Mouse (Mus musculus) embryonic facial prominence, embryonic 14.5 days (tissue): ENCODE measurements around the gene Ndufb4. TPM values are rescaled to one million over a fixed set of nuclear protein-coding genes. Genes with fewer than 3 reads are reported as not detected.
A peak's percentile ranks its signal among the peaks of the same experiment; 100 is the strongest.

Experiments used
- ATAC-seq: fragments of 200-750 bp; cut with Nextera tagmentation; 2 replicates; pipeline ENCODE4 v1.8.0; 2017; ENCODE audit warnings: low read depth, moderate number of reproducible peaks, moderate TSS enrichment
- DNase-seq: peaks from one replicate; pipeline ENCODE4 v3.0.0-alpha.2; 2015; ENCODE audit warnings: low spot score
- H3K27ac ChIP-seq: fragments of 300-500 bp; sonication (generic); replicated peaks from 2 replicates; pipeline ENCODE4 v1.5.1; 2014; ENCODE audit warnings: low read depth, mild to moderate bottlenecking, low read length, moderate library complexity
- H3K27me3 ChIP-seq: fragments of 300-500 bp; sonication (generic); replicated peaks from 2 replicates; pipeline ENCODE4 v1.6.1; 2014; ENCODE audit warnings: low read length; ENCODE audit not compliant: control insufficient read depth, insufficient read depth
- H3K36me3 ChIP-seq: fragments of 300-500 bp; sonication (generic); 2 replicates; pipeline ENCODE4 v1.6.1; 2014; ENCODE audit warnings: low read length, mixed read lengths; ENCODE audit not compliant: control insufficient read depth, insufficient read depth
- H3K4me1 ChIP-seq: fragments of 300-500 bp; sonication (generic); 2 replicates; pipeline ENCODE4 v1.6.1; 2014; ENCODE audit warnings: antibody characterized with exemption, low read length; ENCODE audit not compliant: control insufficient read depth, insufficient read depth
- H3K4me2 ChIP-seq: fragments of 300-500 bp; sonication (generic); 2 replicates; pipeline ENCODE4 v1.6.1; 2014; ENCODE audit warnings: low read depth, mild to moderate bottlenecking, low read length, moderate library complexity, mixed read lengths
- H3K4me3 ChIP-seq: fragments of 300-500 bp; sonication (generic); 2 replicates; pipeline ENCODE4 v1.5.1; 2014; ENCODE audit warnings: low read depth, mild to moderate bottlenecking, low read length
- H3K9ac ChIP-seq: fragments of 300-500 bp; sonication (generic); 2 replicates; pipeline ENCODE4 v1.6.1; 2014; ENCODE audit warnings: low read depth, mild to moderate bottlenecking, low read length, moderate library complexity, mixed read lengths
- H3K9me3 ChIP-seq: fragments of 300-500 bp; sonication (generic); 2 replicates; pipeline ENCODE4 v1.6.1; 2016; ENCODE audit warnings: low read length; ENCODE audit not compliant: control insufficient read depth
- WGBS: fragments of 180-500 bp; shearing (Covaris S2); extraction: QIAGEN DNeasy Blood & Tissue Kit; methylation state at CpG from one replicate; pipeline ENCODE4 v1.1.7; 2014; 5-methylcytosine and 5-hydroxymethylcytosine counted together
- polyA plus RNA-seq: library from polyadenylated mRNA; unstranded; fragments of >200 nt; fragmentation: Nextera tagmentation; extraction: Ambion mirVana; gene quantifications from 2 replicates; pipeline ENCODE4 v1.2.1, GENCODE M21; 2014

Gene Ndufb4
- polyA plus RNA-seq, 1 experiment from 2014 or later, result 74.3 TPM

DNA sequence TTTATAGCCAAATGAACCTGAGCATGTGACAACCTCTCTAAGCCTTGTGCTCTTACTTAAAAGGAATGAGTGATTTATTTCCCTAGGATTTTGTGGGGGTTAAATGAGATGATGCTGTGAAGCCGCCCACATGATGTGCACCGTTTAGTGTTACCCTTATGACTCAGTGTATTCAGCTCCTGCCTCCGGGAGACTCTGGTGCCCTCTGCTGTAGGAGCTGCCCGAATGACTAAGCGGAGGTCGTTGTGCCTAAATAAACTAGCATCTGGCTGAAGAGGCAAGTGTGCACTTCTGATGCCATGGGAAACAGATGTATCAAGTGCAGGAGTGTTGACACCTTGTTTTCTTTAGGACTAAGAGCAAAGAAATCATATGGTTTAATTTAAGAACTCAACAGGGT lies 18.1 kb downstream of the Ndufb4 start:
- H3K36me3 ChIP-seq, result no peaks in the 10 kb centered on the region
- H3K4me2 ChIP-seq, result no peak overlapping the region
- ATAC-seq, result no peak
- no peaks in the 10 kb centered on the region for H3K9me3 ChIP-seq
- DNase-seq, result peak; percentile 29
- 51% methylated on average over 6 of the region's 6 CpGs for WGBS
- no peak overlapping the region for H3K27ac ChIP-seq
- no peaks in the 10 kb centered on the region for H3K4me1 ChIP-seq
- no peaks in the 10 kb centered on the region for H3K27me3 ChIP-seq
- H3K4me3 ChIP-seq, result no peak overlapping the region
- H3K9ac ChIP-seq, result no peak overlapping the region

DNA sequence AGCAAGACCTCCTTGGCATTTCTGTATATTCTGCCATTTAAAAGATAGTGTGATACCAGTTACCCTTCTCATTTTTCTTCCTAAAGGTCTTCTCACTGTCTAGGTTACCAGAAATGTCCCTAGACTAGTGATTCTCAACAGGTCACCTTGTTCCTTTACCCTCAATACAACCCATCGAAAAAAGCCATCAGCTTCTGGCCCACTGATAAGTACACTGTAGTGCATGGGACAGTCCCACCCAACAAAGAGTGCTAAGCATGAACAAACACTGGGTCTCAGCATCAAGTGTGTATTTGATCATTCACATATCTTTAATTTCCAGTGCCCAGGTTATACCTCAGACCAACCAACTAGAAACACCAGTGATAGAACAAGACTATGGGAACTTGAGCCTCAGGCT lies 19.2 kb downstream of the Ndufb4 start:
- H3K4me3 ChIP-seq, result no peak overlapping the region
- no peak for ATAC-seq
- no peak for DNase-seq
- WGBS, result 93% methylated on average over 1 of the region's 1 CpGs
- H3K27me3 ChIP-seq, result no peaks in the 10 kb centered on the region
- H3K9ac ChIP-seq, result no peak overlapping the region
- H3K9me3 ChIP-seq, result no peaks in the 10 kb centered on the region
- H3K36me3 ChIP-seq, result no peaks in the 10 kb centered on the region
- H3K27ac ChIP-seq, result no peak overlapping the region
- H3K4me1 ChIP-seq, result no peaks in the 10 kb centered on the region
- H3K4me2 ChIP-seq, result no peak overlapping the region

DNA sequence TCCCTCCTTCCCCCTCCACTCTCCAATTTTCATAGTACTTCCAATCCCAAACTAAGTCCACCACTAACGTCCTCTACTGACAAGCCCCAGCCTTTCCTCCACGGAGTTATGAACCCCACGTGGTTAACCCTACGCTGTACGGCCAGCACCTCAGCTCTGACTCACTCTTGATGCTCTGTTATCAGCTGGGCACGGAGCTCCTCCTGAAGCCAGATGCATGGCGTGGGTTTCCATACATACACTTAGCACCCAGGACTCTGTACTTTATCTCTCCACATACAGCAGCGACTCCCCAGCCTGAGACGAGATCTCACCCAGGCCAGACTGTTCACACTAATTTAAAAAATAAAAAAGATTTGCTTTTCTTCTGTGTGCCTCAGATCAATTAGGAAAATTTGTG lies 19.7 kb downstream of the Ndufb4 start:
- no peak for DNase-seq
- Histone ChIP-seq H3K9me3 (no peaks in the 10 kb centered on the region), H3K27ac (no peak overlapping the region), H3K36me3 (no peaks in the 10 kb centered on the region), H3K4me2 (no peak overlapping the region), H3K9ac (no peak overlapping the region), H3K4me3 (no peak overlapping the region), H3K4me1 (no peaks in the 10 kb centered on the region), H3K27me3 (no peaks in the 10 kb centered on the region)
- 70% methylated on average over 9 of the region's 9 CpGs for WGBS
- no peak for ATAC-seq

DNA sequence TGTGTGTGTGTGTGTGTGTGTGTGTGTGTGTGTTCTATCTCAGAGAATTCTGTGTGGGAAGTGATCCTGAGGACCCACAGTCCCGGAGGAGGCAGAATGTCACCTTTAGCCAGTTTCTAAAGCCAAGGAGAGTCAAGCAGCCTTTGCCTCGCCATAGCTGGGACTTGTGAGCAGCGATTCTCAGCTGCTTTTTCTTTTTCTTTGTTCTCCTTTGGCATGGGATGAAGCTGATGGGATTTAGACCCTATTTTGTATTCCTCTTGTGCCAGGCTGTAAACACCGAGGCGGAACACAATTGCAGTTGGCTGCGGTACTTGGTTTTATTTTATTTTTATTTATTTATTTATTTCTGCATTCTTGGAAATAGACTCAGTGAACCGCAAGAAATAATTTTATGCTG lies 25.2 kb downstream of the Ndufb4 start:
- no peaks in the 10 kb centered on the region for H3K4me1 ChIP-seq
- H3K9me3 ChIP-seq, result no peaks in the 10 kb centered on the region
- H3K27ac ChIP-seq, result no peak overlapping the region
- no peak overlapping the region for H3K4me3 ChIP-seq
- no peak overlapping the region for H3K9ac ChIP-seq
- WGBS, result 84% methylated on average over 7 of the region's 7 CpGs
- no peaks in the 10 kb centered on the region for H3K36me3 ChIP-seq
- no peak overlapping the region for H3K4me2 ChIP-seq
- no peaks in the 10 kb centered on the region for H3K27me3 ChIP-seq
- ATAC-seq (no peak), DNase-seq (no peak)

DNA sequence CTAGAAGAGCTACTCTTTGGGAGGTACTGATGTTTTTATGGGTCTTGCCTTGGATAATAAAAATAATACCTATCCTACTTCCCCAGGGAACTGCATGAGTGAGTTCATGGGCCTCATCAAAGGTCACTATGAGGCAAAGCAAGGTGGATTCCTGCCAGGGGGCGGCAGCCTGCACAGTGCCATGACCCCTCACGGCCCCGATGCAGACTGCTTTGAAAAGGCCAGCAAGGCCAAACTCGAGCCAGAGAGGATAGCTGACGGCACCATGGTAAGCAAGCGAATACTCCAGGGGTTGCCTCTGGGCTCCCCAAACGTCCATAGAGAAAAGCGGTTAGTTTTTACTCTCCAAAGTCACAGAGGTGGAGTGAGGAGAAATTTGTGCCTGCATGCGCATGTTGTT lies 25.9 kb downstream of the Ndufb4 start:
- H3K36me3 ChIP-seq, result no peaks in the 10 kb centered on the region
- no peaks in the 10 kb centered on the region for H3K9me3 ChIP-seq
- DNase-seq (no peak), ATAC-seq (no peak)
- H3K4me2 ChIP-seq, result no peak overlapping the region
- no peak overlapping the region for H3K4me3 ChIP-seq
- H3K27me3 ChIP-seq, result no peaks in the 10 kb centered on the region
- H3K4me1 ChIP-seq, result no peaks in the 10 kb centered on the region
- H3K9ac ChIP-seq, result no peak overlapping the region
- 67% methylated on average over 9 of the region's 9 CpGs for WGBS
- no peak overlapping the region for H3K27ac ChIP-seq

DNA sequence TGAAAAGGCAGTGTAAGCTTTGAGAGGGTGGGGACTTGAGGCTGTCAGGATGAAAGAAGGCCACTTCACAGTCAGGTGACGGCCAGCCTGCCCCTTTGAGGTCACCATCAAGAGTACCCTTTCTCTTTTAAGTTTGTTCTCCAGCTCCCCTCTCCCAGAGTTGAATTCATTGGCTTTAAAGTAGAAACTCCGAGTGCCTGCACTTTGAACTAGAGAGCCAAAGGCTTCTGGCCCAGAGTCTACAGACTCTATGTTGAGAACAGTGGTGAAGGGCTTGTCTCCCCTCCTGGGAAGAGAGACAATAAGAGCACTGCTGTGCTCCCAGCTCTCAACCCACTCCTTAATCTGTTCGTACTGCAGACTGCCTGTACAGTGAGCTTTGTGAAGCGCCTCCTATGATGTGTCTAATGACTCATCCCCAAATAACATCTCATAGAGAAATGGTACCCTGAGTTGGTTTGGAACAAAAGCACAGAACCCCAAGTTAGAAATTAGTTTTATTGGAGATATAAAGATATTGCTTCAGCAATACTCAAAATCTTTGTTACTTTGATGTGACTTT lies 27.8 kb downstream of the Ndufb4 start:
- WGBS, result 65% methylated on average over 4 of the region's 4 CpGs
- no peaks in the 10 kb centered on the region for H3K9me3 ChIP-seq

DNA sequence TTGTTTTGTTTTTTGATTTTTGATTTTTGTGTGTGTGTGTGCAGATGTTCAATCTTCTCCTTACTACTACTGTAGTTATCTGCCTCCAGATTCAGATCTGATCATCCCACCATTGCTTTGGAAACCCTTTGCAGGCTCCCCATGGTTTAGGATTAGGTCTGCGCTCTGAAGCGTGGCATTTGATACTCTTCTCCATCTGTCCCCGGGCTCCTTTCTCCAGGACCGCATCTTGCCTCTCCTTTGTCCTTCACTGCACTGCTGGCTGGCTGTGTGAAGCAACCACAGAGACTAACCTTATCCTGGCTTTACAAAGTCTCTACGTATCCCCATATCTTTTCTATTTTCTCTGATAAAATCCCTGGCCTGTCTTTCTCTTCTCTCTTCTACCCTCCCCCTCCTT lies 31.3 kb downstream of the Ndufb4 start:
- H3K9ac ChIP-seq, result no peak overlapping the region
- no peaks in the 10 kb centered on the region; the same call in 1 of the 2 replicates for H3K4me1 ChIP-seq
- H3K27me3 ChIP-seq, result no peaks in the 10 kb centered on the region
- H3K9me3 ChIP-seq, result no peaks in the 10 kb centered on the region
- no peak overlapping the region for H3K27ac ChIP-seq
- no peak for DNase-seq
- no peaks in the 10 kb centered on the region for H3K36me3 ChIP-seq
- H3K4me3 ChIP-seq, result no peak overlapping the region
- ATAC-seq, result no peak
- WGBS, result 58% methylated on average over 5 of the region's 5 CpGs
- H3K4me2 ChIP-seq, result no peak overlapping the region

More for the DNA sequence above, 27.8 kb downstream of the Ndufb4 start:
- Histone ChIP-seq H3K27me3 (no peaks in the 10 kb centered on the region), H3K4me3 (no peak overlapping the region), H3K36me3 (no peaks in the 10 kb centered on the region), H3K4me2 (no peak overlapping the region), H3K27ac (no peak overlapping the region), H3K9ac (no peak overlapping the region), H3K4me1 (no peaks in the 10 kb centered on the region)
- no peak for ATAC-seq
- DNase-seq, result no peak

DNA sequence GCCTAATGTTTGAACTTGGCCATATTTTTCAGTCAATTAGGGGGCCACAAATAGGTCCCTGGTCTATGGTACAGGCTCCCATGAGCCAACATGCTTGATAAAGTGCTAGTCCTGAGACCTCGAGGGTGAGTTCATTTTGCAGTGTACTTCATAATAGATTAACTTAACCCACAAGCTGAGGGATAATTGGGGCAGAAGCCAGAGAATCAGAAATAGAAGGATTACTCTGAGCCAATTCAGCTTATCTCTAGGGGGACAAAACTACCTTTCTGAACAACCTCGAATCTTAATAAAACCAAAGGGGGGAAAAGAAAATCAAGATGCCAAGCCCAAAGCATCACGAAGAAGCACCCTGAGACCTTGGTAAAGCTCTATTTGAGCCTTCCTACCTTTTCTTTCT lies 31.9 kb downstream of the Ndufb4 start:
- Histone ChIP-seq H3K9me3 (no peaks in the 10 kb centered on the region), H3K4me2 (no peak overlapping the region), H3K9ac (no peak overlapping the region), H3K27ac (no peak overlapping the region), H3K4me3 (no peak overlapping the region), H3K27me3 (no peaks in the 10 kb centered on the region), H3K36me3 (no peaks in the 10 kb centered on the region), H3K4me1 (no peaks in the 10 kb centered on the region; the same call in 1 of the 2 replicates)
- DNase-seq, result peak; percentile 6
- ATAC-seq, result no peak
- 74% methylated on average over 3 of the region's 3 CpGs for WGBS

DNA sequence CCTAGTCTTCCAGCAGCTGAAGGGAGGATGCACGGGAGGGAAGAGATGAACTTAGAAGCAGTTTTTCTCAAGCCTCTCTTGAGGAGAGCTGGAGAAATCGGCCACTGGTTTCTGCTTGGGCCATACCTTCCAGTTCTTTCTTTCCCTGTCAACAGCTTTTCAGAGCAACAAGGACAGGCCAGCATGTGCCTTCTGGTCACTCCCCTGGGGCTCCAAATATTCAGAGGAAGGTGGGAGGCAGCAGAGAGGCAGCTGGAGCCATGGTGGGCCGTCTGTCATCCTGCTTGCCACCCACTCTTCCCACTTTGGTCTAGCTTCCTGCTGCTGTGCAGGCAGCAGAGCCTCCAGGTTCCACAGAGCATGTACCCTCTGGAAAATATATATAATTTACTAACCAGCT lies 36.6 kb downstream of the Ndufb4 start:
- Histone ChIP-seq H3K9me3 (no peaks in the 10 kb centered on the region), H3K36me3 (no peaks in the 10 kb centered on the region), H3K4me2 (no peak overlapping the region), H3K27me3 (no peaks in the 10 kb centered on the region), H3K27ac (0 out of 2 replicates have a peak overlapping the region, but pooled peaks have one; percentile 41), H3K4me1 (no peaks in the 10 kb centered on the region; the same call in none of the 2 replicates), H3K9ac (no peak overlapping the region), H3K4me3 (no peak overlapping the region)
- peak; percentile 36 for DNase-seq
- ATAC-seq, result no peak
- WGBS, result 28% methylated on average over 3 of the region's 3 CpGs
